Mouse (Mus musculus): ENCODE measurements at regions not wholly inside any gene's neighbourhood (a gene's known extent, or its start where the extent isn't known, plus 50 kb on each side); places are given as distances from the start of the nearest gene placed in this dataset.
"Not testable (repeated sequence)": the region's sequence is repeated elsewhere in the genome, so short reads cannot be mapped to it uniquely, and the experiment has no call there.

DNA sequence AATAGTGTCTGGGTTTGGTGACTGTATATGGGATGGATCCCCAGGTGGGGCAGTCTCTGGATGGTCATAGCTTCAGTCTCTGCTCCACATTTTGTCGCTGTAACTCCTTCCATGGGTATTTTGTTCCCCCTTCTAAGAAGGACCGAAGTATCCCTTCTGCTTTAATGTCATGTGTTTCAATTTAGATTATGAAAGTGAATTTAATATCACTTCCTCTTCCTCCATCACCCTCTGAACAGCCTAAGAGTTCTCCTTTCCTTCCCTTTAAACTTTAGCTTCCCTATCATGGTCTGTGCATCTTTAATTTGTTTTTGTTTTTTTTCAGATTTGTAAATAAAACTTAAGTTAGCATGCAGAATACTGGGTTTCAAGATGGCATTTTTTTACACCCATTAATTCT lies 211.0 kb upstream of the Phyhipl start:
- DNase-seq (ENCODE audit: extremely low spot score, low spot score), result no peak

DNA sequence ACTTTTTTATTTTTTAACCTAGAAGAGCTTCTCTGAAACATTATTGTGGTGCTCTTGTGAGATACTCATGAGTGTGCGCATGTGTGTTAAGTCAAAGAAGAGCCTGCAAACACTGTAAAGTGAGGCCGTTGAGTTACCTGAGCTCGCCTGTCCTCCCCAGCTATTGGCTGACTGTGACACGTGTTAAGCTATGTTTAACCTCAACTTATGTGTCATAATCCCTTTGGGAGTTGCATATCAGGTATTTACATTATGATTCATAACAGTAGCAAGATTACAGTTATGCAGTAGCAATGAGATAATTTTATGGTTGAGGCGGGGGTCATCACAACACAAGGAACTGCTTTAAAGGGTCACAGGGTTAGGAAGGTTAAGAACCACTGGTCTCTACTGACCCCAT lies 208.9 kb upstream of the Phyhipl start:
- no peak for DNase-seq (ENCODE audit: extremely low spot score, low spot score)

DNA sequence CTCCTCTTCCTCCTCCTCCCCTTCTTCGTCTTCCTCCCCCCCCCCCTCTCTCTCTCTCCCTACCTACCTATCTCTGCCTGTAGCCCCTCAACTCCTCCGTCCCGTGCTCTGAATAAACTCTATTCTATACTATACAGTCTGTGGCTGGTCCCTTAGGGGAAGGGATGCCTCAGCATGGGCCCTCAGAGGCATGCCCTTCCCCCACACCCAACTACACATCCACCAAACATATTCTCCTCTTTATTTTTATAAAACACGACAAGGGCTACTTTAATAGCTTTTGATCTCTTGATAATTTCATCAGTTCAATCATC lies 206.2 kb upstream of the Phyhipl start:
- DNase-seq (ENCODE audit: extremely low spot score, low spot score), result no peak

DNA sequence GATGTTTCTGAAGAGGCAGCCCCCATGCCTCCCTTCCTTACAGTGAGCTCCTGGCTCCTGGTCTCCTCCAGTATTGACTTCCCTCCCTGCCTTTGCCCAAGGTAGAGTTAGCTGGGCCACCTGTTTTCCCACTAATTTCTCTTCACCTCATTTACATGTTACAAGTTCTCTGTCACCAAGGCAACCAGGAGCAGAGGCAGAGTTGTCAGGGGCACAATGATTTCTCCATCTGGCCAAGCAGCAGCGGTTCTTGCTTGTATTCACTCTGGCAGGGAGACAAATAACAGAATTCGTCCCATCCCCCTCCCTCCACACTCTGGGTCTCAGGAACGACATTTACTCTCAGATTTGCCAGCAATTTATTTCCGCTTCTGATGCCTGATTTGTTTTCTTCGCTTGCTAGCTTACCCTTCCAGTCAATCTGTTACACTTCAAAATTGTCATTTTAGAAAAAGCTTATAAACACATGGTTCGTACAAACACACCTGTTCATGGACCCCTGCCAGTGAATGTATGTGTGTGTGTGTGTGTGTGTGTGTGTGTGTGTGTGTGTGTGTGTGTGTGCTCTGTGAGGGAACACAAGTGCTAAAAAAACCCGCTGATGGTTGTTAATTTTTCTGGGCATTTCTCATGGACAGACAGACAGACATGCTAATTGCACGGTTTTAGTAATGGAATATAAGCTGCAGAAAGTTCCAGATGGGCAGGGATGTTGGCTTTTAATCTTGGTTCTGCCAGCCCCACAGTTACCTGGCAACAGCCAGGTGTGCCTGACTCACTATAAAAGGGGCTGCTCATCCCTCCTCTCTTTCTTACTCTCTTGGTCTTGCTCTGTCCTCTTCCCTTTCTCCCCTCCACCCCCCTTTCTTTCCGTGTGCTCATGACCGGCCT lies 205.6 kb upstream of the Phyhipl start:
- DNase-seq (ENCODE audit: extremely low spot score, low spot score), result no peak

DNA sequence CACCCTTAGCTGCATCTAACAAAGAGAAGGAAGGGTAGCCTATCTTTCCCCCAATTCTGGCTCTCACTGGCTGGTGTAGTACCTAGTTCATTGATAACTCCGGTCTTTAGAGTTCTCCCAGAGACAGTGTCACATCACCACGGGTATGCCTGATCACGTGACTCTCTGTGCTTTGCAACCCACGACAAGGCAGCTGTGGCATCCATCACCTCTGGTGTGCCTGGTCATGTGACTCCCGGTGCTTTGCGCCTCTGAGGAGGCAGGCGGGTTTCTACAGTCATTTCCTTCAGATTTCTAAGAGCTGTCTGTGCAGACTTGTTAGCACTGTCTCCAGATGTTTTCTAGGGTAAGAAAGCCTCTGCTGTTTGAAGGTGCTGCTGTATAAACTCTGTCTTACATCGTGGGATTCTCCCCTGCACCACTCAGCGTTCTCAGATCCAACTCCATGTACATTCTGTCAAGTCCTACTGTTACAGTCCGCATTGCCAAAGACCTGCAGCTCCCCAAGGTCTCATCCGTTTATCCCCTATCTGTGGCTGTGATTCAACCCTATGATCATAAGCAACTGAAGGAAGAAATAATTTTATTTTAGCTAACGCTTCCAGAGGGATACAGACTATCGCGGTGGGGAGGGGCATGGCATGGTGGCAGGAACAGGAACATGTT lies 201.5 kb upstream of the Phyhipl start:
- DNase-seq (ENCODE audit: extremely low spot score, low spot score), result no peak

DNA sequence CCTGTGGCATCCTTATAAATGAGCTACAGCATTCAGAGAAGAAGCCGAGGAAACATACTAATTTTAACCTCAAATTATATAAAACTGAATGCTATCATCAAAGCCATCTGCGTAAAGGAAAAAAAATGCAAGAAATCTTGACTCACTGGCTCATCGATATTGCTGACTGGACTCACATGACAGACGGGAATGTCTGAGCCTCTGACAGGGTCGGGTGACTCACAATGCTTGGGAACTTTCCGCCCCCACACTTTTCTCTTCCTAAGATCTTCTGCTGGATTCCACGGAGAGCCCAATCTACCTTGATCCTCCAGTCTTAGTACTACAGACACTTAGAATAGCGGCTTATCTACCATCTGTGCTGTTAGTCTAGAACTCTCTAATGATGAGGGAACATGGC lies 200.2 kb upstream of the Phyhipl start:
- DNase-seq (ENCODE audit: extremely low spot score, low spot score), result no peak

DNA sequence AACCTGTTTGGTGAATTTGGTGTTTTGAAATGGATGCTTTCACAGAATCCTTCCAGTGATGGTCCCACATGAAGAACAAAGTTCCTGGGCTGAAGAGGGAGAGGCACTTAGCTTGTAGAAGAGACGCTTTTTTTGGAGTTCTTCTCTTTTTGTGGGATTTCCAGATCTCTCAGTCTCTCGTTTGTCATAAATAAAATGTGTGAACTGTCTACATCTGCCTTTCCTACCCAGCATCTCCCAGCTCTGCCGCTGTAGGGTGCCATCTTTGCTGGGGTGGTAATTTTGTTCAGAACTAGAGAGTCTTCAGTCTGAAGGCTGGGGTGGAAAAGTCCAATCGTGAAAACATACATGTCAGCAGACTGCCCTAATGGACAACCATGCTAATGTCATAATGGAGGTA lies 197.8 kb upstream of the Phyhipl start:
- DNase-seq (ENCODE audit: extremely low spot score, low spot score), result no peak

DNA sequence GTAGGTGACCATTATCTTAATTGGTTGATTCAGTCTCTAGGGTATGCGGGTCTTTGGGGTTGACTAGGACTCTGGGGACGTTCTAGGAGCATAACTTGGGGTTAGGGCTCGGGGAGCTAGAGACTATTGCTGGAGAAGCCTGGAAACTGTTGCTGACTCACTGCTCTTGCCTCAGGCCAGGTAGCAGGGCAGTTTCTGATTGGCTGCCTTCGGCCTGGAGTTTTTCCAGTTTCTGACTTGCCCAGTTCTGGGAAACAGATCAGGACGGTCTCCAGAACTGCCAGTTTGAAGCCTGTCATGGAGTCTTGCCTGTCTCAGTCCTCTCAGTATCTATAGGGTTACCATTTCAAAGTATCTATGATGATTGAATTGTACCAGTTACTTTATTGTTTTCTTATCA lies 192.4 kb upstream of the Phyhipl start:
- DNase-seq (ENCODE audit: extremely low spot score, low spot score), result no peak

DNA sequence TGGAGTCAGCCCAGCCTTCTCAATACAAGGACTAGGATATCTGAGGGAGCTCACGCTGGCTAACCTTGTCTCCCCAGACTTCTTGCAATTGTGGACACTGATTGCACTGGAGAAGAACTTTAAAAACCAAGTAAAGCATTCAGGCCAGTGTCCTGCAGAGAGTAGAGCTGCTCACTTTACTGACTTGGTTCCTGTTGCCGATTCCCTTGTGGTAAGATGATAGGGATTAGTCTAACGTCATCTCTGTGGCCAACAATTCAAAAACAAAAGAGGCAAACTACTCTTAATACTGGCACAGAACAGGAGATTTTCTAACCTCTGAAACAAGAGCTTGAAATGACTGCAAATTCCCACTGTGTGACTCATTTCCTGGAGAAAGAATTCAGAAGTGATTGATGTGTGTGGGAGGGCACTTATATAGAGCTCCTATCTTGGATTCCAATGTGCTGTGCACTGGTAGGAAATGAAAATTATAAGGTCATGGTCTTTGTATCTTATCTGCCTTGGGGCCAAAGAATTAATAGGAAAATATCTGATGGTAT lies 191.6 kb upstream of the Phyhipl start:
- no peak for DNase-seq (ENCODE audit: extremely low spot score, low spot score)

DNA sequence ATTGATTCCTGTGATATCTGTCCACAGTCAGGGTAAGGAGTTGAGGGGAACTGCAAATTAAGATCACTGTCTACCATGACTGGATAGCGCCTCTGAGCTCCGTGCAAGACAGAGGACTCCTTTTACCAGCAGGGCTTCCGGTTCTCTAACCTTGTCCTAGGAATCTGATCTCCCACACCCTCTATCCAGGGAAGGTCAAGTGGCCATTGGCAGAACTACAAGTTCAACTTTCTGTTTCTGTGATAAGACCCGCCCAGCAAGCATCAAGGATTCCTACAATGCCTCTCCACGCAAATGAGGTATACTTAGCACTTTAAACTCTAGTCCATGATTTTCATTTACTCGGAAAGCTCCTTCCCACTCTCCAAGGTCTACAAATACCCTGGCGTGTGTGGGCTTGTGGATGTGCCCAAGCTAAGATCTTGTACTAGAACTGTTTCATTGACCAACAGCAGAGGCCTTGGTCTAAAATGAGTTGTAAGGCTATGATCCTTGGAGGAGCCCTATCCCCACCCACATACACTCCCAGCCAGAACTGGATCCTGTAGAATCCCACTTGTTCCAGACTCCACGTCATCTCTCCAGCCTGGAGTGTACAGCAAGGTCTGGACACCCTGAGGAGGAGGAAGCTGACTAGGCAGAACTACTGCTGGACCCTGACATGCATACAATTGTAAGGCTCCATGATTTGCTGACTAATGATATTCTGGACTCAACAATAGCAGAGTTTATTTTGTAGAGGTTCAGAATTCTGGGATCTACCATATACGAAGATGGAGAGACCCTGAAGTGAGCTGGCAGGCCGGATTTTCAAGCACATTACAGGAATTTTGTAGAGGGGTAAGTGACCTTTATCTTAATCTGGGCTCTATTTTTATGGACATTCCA lies 190.8 kb upstream of the Phyhipl start:
- DNase-seq (ENCODE audit: extremely low spot score, low spot score), result no peak

DNA sequence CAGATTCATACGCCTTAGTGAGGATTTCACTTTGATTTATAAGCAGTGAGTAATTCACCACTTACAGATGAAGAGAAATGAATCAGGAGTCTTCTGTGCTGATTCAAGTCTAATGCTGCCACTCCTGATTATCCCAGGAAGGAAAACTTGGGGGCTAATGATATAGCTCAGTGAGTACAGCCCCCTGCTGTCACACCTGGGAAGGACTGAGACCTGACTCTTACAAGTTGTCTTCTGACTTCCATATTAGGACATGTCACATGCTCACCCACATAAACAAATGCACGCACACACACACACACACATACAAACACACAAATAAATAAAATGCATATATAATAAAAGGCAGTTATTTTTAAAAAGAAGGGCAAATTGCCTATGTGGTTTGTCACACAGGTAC lies 188.1 kb upstream of the Phyhipl start:
- no peak for DNase-seq (ENCODE audit: extremely low spot score, low spot score)

DNA sequence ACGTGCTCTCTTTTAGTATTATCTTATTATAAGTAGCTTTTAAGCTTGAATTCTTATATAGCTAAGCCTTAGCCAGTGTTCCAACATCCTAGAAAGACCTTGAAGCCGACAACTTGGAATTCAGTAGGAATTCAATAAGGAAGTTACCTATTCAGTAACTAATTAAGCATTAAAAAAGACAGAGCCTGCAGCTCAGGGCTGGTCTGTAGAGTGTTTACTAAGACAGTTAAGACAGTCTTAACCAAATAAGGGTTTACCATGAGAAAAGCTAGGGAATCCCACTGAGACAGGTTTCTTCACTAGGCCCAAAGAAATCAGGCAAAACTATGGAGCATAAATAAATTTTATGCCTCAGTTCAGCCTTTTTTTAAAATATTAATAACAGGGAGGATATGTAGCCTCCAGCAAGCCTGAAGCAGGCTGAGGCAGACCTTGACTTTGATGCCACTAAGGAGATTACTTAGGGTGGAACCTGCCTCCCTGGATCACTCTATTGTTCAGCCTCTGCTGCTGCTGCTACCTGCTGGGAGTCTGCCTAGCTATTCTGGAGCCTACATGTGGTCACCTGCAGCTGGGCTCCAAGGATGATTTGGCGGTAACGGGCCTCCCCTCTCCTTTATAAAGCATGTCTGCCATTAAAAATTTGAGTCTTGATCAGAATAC lies 186.5 kb upstream of the Phyhipl start:
- no peak for DNase-seq (ENCODE audit: extremely low spot score, low spot score)

DNA sequence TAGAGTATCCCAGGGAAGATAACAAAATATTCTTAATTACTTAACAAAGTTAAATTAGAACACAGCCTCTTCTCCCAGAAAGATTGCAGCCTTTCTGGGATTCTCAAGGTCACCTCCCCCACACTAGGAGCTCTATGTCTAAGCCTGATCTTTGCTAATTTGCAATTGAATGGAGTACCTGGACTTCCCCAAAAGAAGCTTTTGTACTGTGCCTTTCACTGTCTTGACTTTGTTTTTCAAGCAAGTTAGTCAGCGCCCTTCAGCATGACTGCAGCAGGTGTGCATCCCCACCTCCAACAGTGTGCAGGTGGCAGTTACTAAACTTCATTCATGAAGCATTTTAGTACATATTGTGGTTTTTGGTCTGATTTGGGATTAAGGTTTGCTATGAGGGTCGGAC lies 185.4 kb upstream of the Phyhipl start:
- not testable (repeated sequence) for DNase-seq (ENCODE audit: extremely low spot score, low spot score)

DNA sequence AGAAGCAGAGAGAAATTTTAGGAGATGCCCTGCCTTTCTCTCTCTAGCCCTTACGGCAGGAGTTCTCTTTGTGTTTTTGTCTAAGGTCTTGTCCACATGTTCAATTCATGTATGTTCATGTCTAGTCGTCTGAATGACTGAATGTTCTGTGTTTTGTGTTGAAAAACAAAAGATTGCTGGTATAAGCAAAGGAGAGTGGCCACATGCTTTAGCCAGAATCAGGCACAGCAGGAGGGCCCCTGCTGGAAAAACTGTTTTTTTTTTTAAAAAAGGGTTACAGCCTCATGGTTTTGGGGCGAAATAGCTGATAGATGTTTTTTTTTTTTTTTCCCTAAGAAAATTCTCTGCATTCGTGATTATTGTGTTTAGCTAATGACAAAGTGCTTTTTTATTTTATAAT lies 182.4 kb upstream of the Phyhipl start:
- no peak for DNase-seq (ENCODE audit: extremely low spot score, low spot score)

DNA sequence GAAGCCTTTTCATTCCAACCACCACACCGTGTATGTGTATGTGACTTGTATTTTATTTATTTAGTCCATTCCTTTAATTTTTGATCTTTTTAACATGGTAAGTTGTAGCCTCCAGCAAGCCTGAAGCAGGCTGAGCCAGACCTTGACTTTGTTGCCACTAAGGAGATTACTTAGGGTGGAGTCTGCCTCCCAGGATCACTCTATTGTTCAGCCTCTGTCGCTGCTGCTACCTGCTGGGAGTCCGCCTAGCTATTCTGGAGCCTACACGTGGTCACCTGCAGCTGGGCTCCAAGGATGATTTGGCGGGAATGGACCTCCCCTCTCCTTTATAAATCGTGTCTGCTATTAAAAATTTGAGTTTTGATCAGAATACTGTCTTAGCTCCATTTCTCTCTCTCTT lies 181.6 kb upstream of the Phyhipl start:
- DNase-seq (ENCODE audit: extremely low spot score, low spot score), result no peak

DNA sequence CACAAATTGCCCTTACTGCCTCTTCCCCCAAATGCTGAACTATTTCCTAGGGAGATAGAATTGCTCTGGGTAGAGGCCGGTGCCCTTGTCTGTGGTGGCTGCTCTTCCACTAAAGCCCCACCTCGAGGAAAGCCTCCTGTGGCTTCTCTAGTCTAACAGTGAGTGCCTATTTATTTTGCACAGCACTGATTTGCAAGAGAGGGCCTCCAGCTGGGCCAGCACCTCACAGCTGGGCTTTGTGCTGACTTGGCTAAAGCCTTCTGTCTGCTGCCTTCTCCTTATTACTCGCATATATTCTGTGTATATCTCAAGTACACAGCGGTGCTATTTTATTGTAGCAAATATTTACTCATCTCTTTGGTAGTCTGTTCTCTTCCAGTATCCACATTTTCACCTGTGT lies 176.9 kb upstream of the Phyhipl start:
- no peak for DNase-seq (ENCODE audit: extremely low spot score, low spot score)

DNA sequence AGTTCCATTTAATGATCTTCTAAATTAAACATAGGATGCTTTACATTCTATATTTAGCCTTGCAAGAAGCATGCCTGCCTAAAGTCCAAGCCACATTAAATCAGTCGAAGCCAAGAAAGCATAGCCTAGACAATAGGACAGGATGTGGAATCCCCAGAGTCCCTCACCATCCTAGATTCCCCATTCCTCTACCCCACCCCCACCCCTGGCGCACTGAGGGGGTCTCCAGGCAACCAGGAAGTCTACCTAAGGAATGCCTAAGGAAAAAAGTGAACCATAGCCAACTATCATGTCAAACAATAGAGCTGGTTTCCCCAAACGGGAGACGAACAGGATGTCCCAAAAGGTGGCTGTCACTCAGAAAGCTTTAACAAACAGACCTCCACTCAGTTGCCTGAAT lies 172.5 kb upstream of the Phyhipl start:
- DNase-seq (ENCODE audit: extremely low spot score, low spot score), result no peak

DNA sequence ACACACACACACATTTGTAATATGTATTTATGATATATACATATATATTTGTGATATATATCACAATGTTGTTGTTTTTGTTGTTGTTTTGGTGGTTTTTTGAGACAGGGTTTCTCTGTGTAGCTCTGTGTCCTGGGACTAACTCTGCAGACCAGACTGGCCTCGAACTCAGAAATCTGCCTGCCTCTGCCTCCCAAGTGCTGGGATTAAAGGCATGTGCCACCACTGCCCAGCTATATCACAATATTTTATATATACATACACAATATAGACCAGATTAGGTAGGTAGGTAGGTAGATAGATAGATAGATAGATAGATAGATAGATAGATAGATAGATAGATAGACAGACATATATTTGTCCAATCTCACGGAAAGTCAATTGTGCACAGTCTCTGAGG lies 171.8 kb upstream of the Phyhipl start:
- not testable (repeated sequence) for DNase-seq (ENCODE audit: extremely low spot score, low spot score)

DNA sequence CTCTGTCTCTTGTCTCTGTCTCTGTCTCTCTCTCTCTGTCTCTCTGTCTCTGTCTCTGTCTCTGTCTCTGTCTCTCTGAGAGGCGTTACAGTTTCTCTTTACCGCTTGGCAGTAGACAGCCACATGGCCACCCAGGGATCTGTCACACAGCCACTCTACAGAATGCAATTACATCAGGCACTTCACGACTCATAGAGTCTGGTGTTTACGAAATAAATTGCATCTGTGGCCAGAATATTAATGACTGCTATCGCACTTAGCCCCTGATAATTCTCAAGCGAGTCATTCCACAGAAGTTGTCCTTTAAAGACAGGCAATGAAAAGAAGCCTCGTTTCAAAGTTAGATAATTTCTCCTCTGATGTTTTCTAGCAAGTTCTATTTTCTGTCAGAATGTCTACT lies 170.9 kb upstream of the Phyhipl start:
- no peak for DNase-seq (ENCODE audit: extremely low spot score, low spot score)

DNA sequence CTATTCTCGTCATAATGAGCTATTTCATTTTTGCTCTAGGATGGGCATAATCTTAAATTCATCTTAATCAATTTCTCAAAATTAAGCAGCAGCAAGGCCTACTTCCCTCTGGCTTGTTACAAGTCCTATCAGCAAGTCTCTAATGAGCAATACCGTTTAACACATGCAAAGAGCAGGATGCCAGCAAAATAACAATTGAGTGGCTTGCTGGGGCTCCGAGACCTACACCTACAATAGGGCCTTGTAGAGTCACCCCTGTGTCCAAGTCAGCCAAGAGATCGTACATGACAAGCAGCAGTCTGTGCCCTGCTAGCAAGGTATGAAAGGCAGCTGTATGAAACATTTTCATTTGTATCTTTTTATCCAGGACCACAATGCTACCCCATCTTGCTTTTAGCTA lies 169.7 kb upstream of the Phyhipl start:
- no peak for DNase-seq (ENCODE audit: extremely low spot score, low spot score)

DNA sequence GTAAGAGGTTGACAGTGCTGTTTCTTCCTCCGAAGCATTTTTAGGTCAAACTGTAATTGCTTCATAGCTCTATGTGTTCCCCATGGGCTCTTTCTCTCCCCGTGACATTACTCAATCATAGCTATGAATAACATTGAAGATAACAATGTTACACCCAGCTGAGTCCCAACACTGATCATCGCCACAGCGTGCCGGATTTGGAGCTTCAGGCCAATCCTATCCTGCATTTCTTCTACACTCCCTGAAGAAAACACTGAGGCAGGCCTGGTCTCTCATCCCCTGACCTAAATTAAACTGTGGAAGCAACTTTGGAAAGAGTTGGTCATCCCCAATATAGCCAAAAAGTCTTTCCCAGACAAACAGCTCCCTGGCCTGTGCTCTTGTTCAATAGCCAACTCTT lies 168.7 kb upstream of the Phyhipl start:
- DNase-seq (ENCODE audit: extremely low spot score, low spot score), result no peak
